In genomic region chr12:113858893-113859292, GRCm38 (mm10) we compare ENCODE assay signal across 8 mouse cellular contexts.
DNase-seq lines count a peak whose midpoint lies in the region; ATAC-seq and TF ChIP-seq lines count a peak whose summit lies in the region.

No protein-coding gene starts in this region.

- peak; percentile 73 for DNase-seq in kidney, adult 18-20 months
- peak; percentile 36 for DNase-seq in 416B (ENCODE audit: low read depth)
- DNase-seq in cerebellum, postnatal 14 days, result peak; percentile 0 to 7
- peak; percentile 35 for DNase-seq in liver, postnatal 0 days
- no peak for DNase-seq in lung, adult 18-20 months

- H3K4me3 ChIP-seq in kidney, embryonic 15.5 days (replicated peaks), result no peak overlapping the region
- H3K4me3 ChIP-seq in E14TG2a.4 (replicated peaks; ENCODE audit: low read length), result no peak overlapping the region
- no peak overlapping the region for H3K4me3 ChIP-seq in liver, postnatal 0 days (ENCODE audit: low read depth, low read length)
- H3K4me3 ChIP-seq in forebrain, embryonic 16.5 days (replicated peaks; ENCODE audit: low read length), result no peak overlapping the region

- no peaks in the 10 kb centered on the region for H3K27me3 ChIP-seq in kidney, embryonic 15.5 days
- H3K27me3 ChIP-seq in E14TG2a.4 (ENCODE audit: insufficient read depth, low read length), result no peaks in the 10 kb centered on the region
- no peaks in the 10 kb centered on the region for H3K27me3 ChIP-seq in liver, postnatal 0 days (ENCODE audit: insufficient read depth, low read length)
- H3K27me3 ChIP-seq in forebrain, embryonic 16.5 days (replicated peaks; ENCODE audit: control insufficient read depth, insufficient read depth, low read length), result no peaks in the 10 kb centered on the region

- H3K36me3 ChIP-seq in kidney, embryonic 15.5 days, result no peaks in the 10 kb centered on the region
- H3K36me3 ChIP-seq in E14TG2a.4 (ENCODE audit: insufficient read depth, low read length), result no peaks in the 10 kb centered on the region
- H3K36me3 ChIP-seq in liver, postnatal 0 days (replicated peaks; ENCODE audit: insufficient read depth, low read length), result no peaks in the 10 kb centered on the region
- H3K36me3 ChIP-seq in forebrain, embryonic 16.5 days (ENCODE audit: control insufficient read depth, insufficient read depth), result no peaks in the 10 kb centered on the region

- peak; percentile 24 for TF ChIP-seq CTCF in E14TG2a.4 (conservative IDR thresholded peaks at IDR 0.05; ENCODE audit: low read length)
- peak; percentile 55 for TF ChIP-seq CTCF in liver, postnatal 0 days (IDR thresholded peaks at IDR 0.05; ENCODE audit: low read depth)

- no peak for TF ChIP-seq EP300 in liver, postnatal 0 days (IDR thresholded peaks at IDR 0.05; ENCODE audit: low read depth)

- WGBS in kidney, embryonic 15.5 days, result 49% methylated on average over 4 of the region's 4 CpGs
- whole genome bisulfite sequencing in liver, postnatal 0 days (ENCODE audit: insufficient replicate concordance), result 36% methylated on average over 4 of the region's 4 CpGs
- 55% methylated on average over 4 of the region's 4 CpGs for WGBS in forebrain, embryonic 16.5 days

- H3K9ac ChIP-seq in kidney, embryonic 15.5 days, result no peak overlapping the region
- no peak overlapping the region for H3K9ac ChIP-seq in liver, postnatal 0 days (replicated peaks)
- no peak overlapping the region for H3K9ac ChIP-seq in forebrain, embryonic 16.5 days (replicated peaks; ENCODE audit: low read depth, low read length)

- ATAC-seq in kidney, embryonic 15.5 days (replicated peaks; ENCODE audit: low FRiP score), result no peak
- no peak for ATAC-seq in liver, postnatal 0 days
- no peak for ATAC-seq in forebrain, embryonic 16.5 days

- no peak overlapping the region for H3K4me2 ChIP-seq in kidney, embryonic 15.5 days
- no peak overlapping the region for H3K4me2 ChIP-seq in liver, postnatal 0 days (ENCODE audit: low read depth, low read length)
- H3K4me2 ChIP-seq in forebrain, embryonic 16.5 days (ENCODE audit: low read length), result no peak overlapping the region

- H3K9me3 ChIP-seq in kidney, embryonic 15.5 days (replicated peaks), result no peaks in the 10 kb centered on the region
- H3K9me3 ChIP-seq in E14TG2a.4 (ENCODE audit: low read length), result no peaks in the 10 kb centered on the region
- H3K9me3 ChIP-seq in liver, postnatal 0 days (ENCODE audit: low read length), result no peaks in the 10 kb centered on the region; the same call in 1 of the 2 replicates
- peaks cover 8% of the 10 kb centered on the region; the same call in 1 of the 2 replicates for H3K9me3 ChIP-seq in forebrain, embryonic 16.5 days (ENCODE audit: control insufficient read depth, low read length)

- H3K4me1 ChIP-seq in kidney, embryonic 15.5 days, result no peaks in the 10 kb centered on the region
- no peaks in the 10 kb centered on the region for H3K4me1 ChIP-seq in E14TG2a.4 (replicated peaks; ENCODE audit: low read depth, low read length)
- no peaks in the 10 kb centered on the region for H3K4me1 ChIP-seq in liver, postnatal 0 days (ENCODE audit: insufficient read depth)
- no peaks in the 10 kb centered on the region for H3K4me1 ChIP-seq in forebrain, embryonic 16.5 days (replicated peaks; ENCODE audit: control insufficient read depth, insufficient read depth, low read length)

- H3K27ac ChIP-seq in kidney, embryonic 15.5 days, result no peak overlapping the region
- no peak overlapping the region for H3K27ac ChIP-seq in liver, postnatal 0 days (ENCODE audit: low read depth)
- no peak overlapping the region for H3K27ac ChIP-seq in forebrain, embryonic 16.5 days (ENCODE audit: low read length)

Comparison
In these comparisons a context has a peak if more than half of its experiments do, and no peak if none do; other contexts are left out.
1. DNase-seq: peak in kidney, adult 18-20 months (single experiment), 416B (single experiment), cerebellum, postnatal 14 days (2 of 2) and liver, postnatal 0 days (single experiment); none in lung, adult 18-20 months (0 of 2).